ENCODE assay signal across 1 mouse cellular context in the genomic region with DNA sequence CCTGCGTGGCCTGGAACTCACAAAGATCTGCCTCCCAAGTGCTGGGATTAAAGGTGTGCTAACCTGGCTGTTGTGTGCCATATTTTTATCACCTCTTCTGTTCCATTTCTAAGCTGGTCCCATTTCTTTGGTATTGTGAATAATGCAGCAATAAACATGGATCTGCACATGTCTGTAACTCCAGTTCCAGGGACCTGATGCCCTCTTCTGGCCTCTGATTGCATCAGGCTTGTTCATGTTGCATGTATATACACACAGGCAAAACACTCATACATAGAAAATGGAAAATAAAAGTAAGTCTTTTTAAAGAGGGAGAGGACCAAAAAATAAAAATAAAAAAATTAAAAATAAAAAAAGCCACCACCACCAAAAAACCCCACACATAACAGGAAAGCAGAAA.
A peak's percentile ranks its signal among the peaks of the same experiment; 100 is the strongest.
TF ChIP-seq lines count a peak whose summit lies in the region.

No protein-coding gene starts in this region.

TF ChIP-seq in MEL, 35 proteins besides CTCF, POLR2A, EP300 and RAD21:
- TF ChIP-seq SMC3 (IDR thresholded peaks at IDR 0.05; ENCODE audit: low read depth, low read length): peak; percentile 45; the same call in 1 of the 2 replicates
- no peak for TF ChIP-seq KAT2A (conservative IDR thresholded peaks at IDR 0.05; ENCODE audit: low read depth, low read length)
- TF ChIP-seq USF2 (IDR thresholded peaks at IDR 0.05; ENCODE audit: borderline replicate concordance in 1 of 2, insufficient read depth in 1 of 2, low read depth in 1 of 2, low read length in 2 of 2): no peak
- TF ChIP-seq MYC (IDR thresholded peaks at IDR 0.05; ENCODE audit: low read depth, low read length): no peak
- 0 out of 2 replicates have a peak, but pooled peaks have one; percentile 5 for TF ChIP-seq ZC3H11A (IDR thresholded peaks at IDR 0.05; ENCODE audit: low read depth, low read length)
